Comparison of ENCODE assay signal across 8 mouse cellular contexts in genomic region chr19:41830106-41831031, GRCm38 (mm10). TPM values are rescaled to one million over a fixed set of nuclear protein-coding genes. Genes with fewer than 3 reads are reported as not detected.
DNase-seq lines count a peak whose midpoint lies in the region; ATAC-seq and TF ChIP-seq lines count a peak whose summit lies in the region.

No protein-coding gene starts in this region.

- intact Hi-C loops in heart, postnatal 36 days (cut with DNase I), result no loop called here

- TF ChIP-seq CTCF in bone marrow, adult 2 months (IDR thresholded peaks at IDR 0.05; ENCODE audit: control insufficient read depth, insufficient read depth, low read length), result no peak

- no peaks in the 10 kb centered on the region for H3K36me3 ChIP-seq in ES-E14 (ENCODE audit: control insufficient read depth, insufficient read depth, low read length, poor library complexity, severe bottlenecking)
- no peaks in the 10 kb centered on the region for H3K36me3 ChIP-seq in forebrain, embryonic 13.5 days (ENCODE audit: poor library complexity, severe bottlenecking)

- peak overlapping the region; percentile 49 to 77 for H3K4me3 ChIP-seq in ES-E14 (ENCODE audit: insufficient read depth in 1 of 2, low read depth in 1 of 2, low read length in 2 of 2, poor library complexity in 1 of 2, severe bottlenecking in 1 of 2)
- peak overlapping the region; percentile 88 for H3K4me3 ChIP-seq in bone marrow, adult 2 months (replicated peaks; ENCODE audit: control insufficient read depth, low read depth, low read length)
- H3K4me3 ChIP-seq in forebrain, embryonic 13.5 days, result peak overlapping the region; percentile 83

- H3K27ac ChIP-seq in ES-E14 (ENCODE audit: insufficient read depth, low read depth, low read length, poor library complexity, severe bottlenecking), result no peak overlapping the region
- H3K27ac ChIP-seq in bone marrow, adult 2 months (ENCODE audit: control insufficient read depth, insufficient read depth, low read depth, low read length, poor library complexity), result peak overlapping the region; percentile 98
- H3K27ac ChIP-seq in forebrain, embryonic 13.5 days, result peak overlapping the region; percentile 89

- peak overlapping the region; percentile 86 for H3K4me2 ChIP-seq in forebrain, embryonic 13.5 days

- peak overlapping the region; percentile 73 for H3K9ac ChIP-seq in ES-E14 (ENCODE audit: insufficient read depth, low read depth, low read length, poor library complexity, severe bottlenecking)
- H3K9ac ChIP-seq in forebrain, embryonic 13.5 days, result peak overlapping the region; percentile 89

- in situ Hi-C loops in ES-E14 (cut with MboI; ENCODE audit: low sequenced_read_pairs in 2 of 2, unreplicated experiment in 2 of 2), result no loop called here

- 0 out of 2 replicates have a peak, but pooled peaks cover 5% of the 10 kb centered on the region for H3K27me3 ChIP-seq in forebrain, embryonic 13.5 days

- WGBS in bone marrow, adult 2 months, result under 1% methylated on average over 104 of the region's 112 CpGs
- WGBS in forebrain, embryonic 13.5 days, result under 1% methylated on average over 109 of the region's 112 CpGs

- ATAC-seq in forebrain, embryonic 13.5 days, result peak; percentile 63

- H3K4me1 ChIP-seq in ES-E14 (ENCODE audit: control insufficient read depth in 2 of 2, insufficient read depth in 2 of 2, low read length in 2 of 2, poor library complexity in 1 of 2), result peaks cover 0 to 7% of the 10 kb centered on the region in 2 experiments; a peak in 1 of 4 replicates
- H3K4me1 ChIP-seq in bone marrow, adult 2 months (ENCODE audit: control insufficient read depth, insufficient read depth, low read length), result no peaks in the 10 kb centered on the region; the same call in none of the 2 replicates
- H3K4me1 ChIP-seq in forebrain, embryonic 13.5 days, result peaks cover 38% of the 10 kb centered on the region

- no peaks in the 10 kb centered on the region for H3K9me3 ChIP-seq in ES-E14 (ENCODE audit: control insufficient read depth, insufficient read depth, low read depth, low read length)
- H3K9me3 ChIP-seq in forebrain, embryonic 13.5 days (replicated peaks), result no peaks in the 10 kb centered on the region

- TF ChIP-seq POLR2A in bone marrow, adult 2 months (IDR thresholded peaks at IDR 0.05; ENCODE audit: borderline replicate concordance, control insufficient read depth, low read depth, low read length), result peak; percentile 77; the same call in 1 of the 2 replicates

- DNase-seq in ES-E14 (ENCODE audit: low read depth, low spot score), result no peak
- peak; percentile 47 to 65 for DNase-seq in heart, postnatal 36 days
- peak; percentile 56 to 69 for DNase-seq in layer of hippocampus, postnatal 10 days (ENCODE audit: low spot score in 2 of 2)
- DNase-seq in lung, postnatal 10 days, result peak; percentile 85
- peak; percentile 62 for DNase-seq in retina, embryonic 14.5 days (ENCODE audit: low spot score)
- DNase-seq in urinary bladder, postnatal 25 days (ENCODE audit: low spot score), result peak; percentile 48

TF ChIP-seq in ES-E14, 5 proteins besides CTCF, POLR2A, EP300 and RAD21:
- TF ChIP-seq CHD2 (IDR thresholded peaks at IDR 0.05; ENCODE audit: low read depth, low read length), result no peak
- TF ChIP-seq ZNF384 (IDR thresholded peaks at IDR 0.05; ENCODE audit: low read depth, low read length), result no peak
- no peak for TF ChIP-seq ZC3H11A (IDR thresholded peaks at IDR 0.05; ENCODE audit: borderline replicate concordance, low read depth, low read length)
- TF ChIP-seq MAFK (IDR thresholded peaks at IDR 0.05; ENCODE audit: insufficient read depth, low read depth, low read length), result no peak

RNA-seq across cellular contexts. Expression of gene Frat1, which starts 0.6 kb away (rescaled TPM):
- total RNA-seq in ES-E14 (2012; rRNA removed), result 2.5 and 3.5 TPM in 2 replicates
- 6.4 and 12.0 TPM in 2 replicates for polyA plus RNA-seq in bone marrow, adult 2 months (2011; ENCODE audit: insufficient read depth, insufficient read length, low replicate concordance, missing spikeins)
- polyA plus RNA-seq in forebrain, embryonic 13.5 days (2015; fragmentation: Nextera tagmentation; extraction: Ambion mirVana), result 25.7 and 27.3 TPM in 2 replicates
- total RNA-seq in heart, postnatal 36 days (2021), result 1 to 10 TPM; 4.6 to 6.2 TPM
- total RNA-seq in layer of hippocampus, postnatal 10 days (2021), result 10 to 100 TPM; 21.1 to 23.0 TPM

RNA-seq across cellular contexts. Expression of gene Frat2, which starts 17.6 kb away (rescaled TPM):
- total RNA-seq in ES-E14 (2012; rRNA removed), result 4.5 and 7.0 TPM in 2 replicates
- 4.5 and 9.7 TPM in 2 replicates for polyA plus RNA-seq in bone marrow, adult 2 months (2011; ENCODE audit: insufficient read depth, insufficient read length, low replicate concordance, missing spikeins)
- polyA plus RNA-seq in forebrain, embryonic 13.5 days (2015; fragmentation: Nextera tagmentation; extraction: Ambion mirVana), result 10.4 and 12.4 TPM in 2 replicates
- total RNA-seq in heart, postnatal 36 days (2021), result 1 to 10 TPM; 5.0 to 7.7 TPM
- 10 to 100 TPM; 19.1 to 19.4 TPM for total RNA-seq in layer of hippocampus, postnatal 10 days (2021)

RNA-seq across cellular contexts. Expression of gene Arhgap19, which starts 28.5 kb away (rescaled TPM):
- total RNA-seq in ES-E14 (2012; rRNA removed), result 31.7 and 32.5 TPM in 2 replicates
- polyA plus RNA-seq in bone marrow, adult 2 months (2011; ENCODE audit: insufficient read depth, insufficient read length, low replicate concordance, missing spikeins), result 25.5 and 26.6 TPM in 2 replicates
- polyA plus RNA-seq in forebrain, embryonic 13.5 days (2015; fragmentation: Nextera tagmentation; extraction: Ambion mirVana), result 20.4 and 21.5 TPM in 2 replicates
- total RNA-seq in heart, postnatal 36 days (2021), result 1 to 10 TPM; 1.8 to 2.4 TPM
- total RNA-seq in layer of hippocampus, postnatal 10 days (2021), result 1 to 10 TPM; 3.6 to 4.4 TPM
